8 mouse cellular contexts compared by ENCODE assay signal in the genomic region with DNA sequence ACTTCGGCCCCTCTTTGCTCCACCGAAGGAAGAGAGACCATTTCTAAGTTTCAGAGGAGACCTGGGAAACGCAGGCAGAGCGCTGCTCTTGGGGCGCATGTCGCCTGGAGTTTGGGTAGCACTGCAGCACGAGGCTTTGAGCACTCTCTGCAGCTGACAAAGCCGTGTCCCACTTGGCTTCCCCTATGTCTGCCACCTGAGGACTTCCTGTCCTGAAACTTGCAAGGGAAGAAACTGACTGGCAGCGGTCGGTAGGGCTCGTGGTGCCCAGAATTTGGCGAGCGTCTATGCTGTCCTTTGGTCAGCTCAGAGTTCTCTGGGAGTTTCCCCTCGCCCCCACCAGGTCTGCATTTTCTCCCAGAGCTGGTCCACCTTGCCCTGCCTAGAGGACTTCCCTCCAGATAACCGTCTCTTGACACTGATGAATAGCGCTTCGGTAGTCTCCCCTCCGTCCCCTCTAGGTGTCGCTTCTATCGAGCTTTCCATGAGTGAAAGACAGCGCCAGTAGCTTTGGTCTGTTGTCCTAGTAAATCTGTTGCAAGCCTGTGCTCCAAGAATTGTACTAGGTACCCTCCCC. TPM values are rescaled to one million over a fixed set of nuclear protein-coding genes. Genes with fewer than 3 reads are reported as not detected.
DNase-seq lines count a peak whose midpoint lies in the region; ATAC-seq and TF ChIP-seq lines count a peak whose summit lies in the region.

No protein-coding gene starts in this region.

- H3K9me3 ChIP-seq in ES-E14 (ENCODE audit: control insufficient read depth, insufficient read depth, low read depth, low read length) = no peaks in the 10 kb centered on the region
- no peaks in the 10 kb centered on the region for H3K9me3 ChIP-seq in midbrain, embryonic 15.5 days

- in situ Hi-C loops in ES-E14 (cut with MboI; ENCODE audit: low sequenced_read_pairs in 2 of 2, unreplicated experiment in 2 of 2) = no loop called here

- no peak overlapping the region; a peak in 1 of 4 replicates for H3K4me3 ChIP-seq in ES-E14 (ENCODE audit: insufficient read depth in 1 of 2, low read depth in 1 of 2, low read length in 2 of 2, poor library complexity in 1 of 2, severe bottlenecking in 1 of 2)
- peak overlapping the region; percentile 78 for H3K4me3 ChIP-seq in cerebellum, adult 2 months (replicated peaks; ENCODE audit: insufficient read depth, low read depth, low read length)
- H3K4me3 ChIP-seq in midbrain, embryonic 15.5 days = peak overlapping the region; percentile 62
- no peak overlapping the region for H3K4me3 ChIP-seq in thymus, adult 2 months (ENCODE audit: control insufficient read depth, insufficient read depth, low read length)

- H3K27ac ChIP-seq in ES-E14 (ENCODE audit: insufficient read depth, low read depth, low read length, poor library complexity, severe bottlenecking) = no peak overlapping the region
- H3K27ac ChIP-seq in cerebellum, adult 2 months (ENCODE audit: insufficient read depth, low read length) = no peak overlapping the region
- H3K27ac ChIP-seq in midbrain, embryonic 15.5 days = no peak overlapping the region
- no peak overlapping the region for H3K27ac ChIP-seq in thymus, adult 2 months (ENCODE audit: control insufficient read depth, insufficient read depth, low read length)

- H3K4me2 ChIP-seq in midbrain, embryonic 15.5 days = peak overlapping the region; percentile 95

- peak; percentile 49 for DNase-seq in ES-E14 (ENCODE audit: low read depth, low spot score)
- DNase-seq in cerebellum, adult 2 months = peak; percentile 72
- DNase-seq in induced T-regulatory cell, adult 2 months (ENCODE audit: low read depth) = peak; percentile 20
- peak; percentile 37 to 56 for DNase-seq in left cerebral cortex, postnatal 36 days (ENCODE audit: low spot score in 2 of 2)
- peak; percentile 36 for DNase-seq in thymus, adult 2 months
- no peak for DNase-seq in ovary, postnatal 10 days (ENCODE audit: low spot score)

- 3% methylated on average over 21 of the region's 21 CpGs for whole genome bisulfite sequencing in cerebellum, adult 2 months
- WGBS in midbrain, embryonic 15.5 days = 4% methylated on average over 21 of the region's 21 CpGs
- WGBS in thymus, adult 2 months = 3% methylated on average over 21 of the region's 21 CpGs

- no peak for TF ChIP-seq POLR2A in cerebellum, adult 2 months (IDR thresholded peaks at IDR 0.05; ENCODE audit: borderline replicate concordance, insufficient read depth, low read length)
- TF ChIP-seq POLR2A in thymus, adult 2 months (IDR thresholded peaks at IDR 0.05; ENCODE audit: control insufficient read depth, extremely low read depth, insufficient read depth, low read length, poor library complexity) = no peak

- intact Hi-C loops in left cerebral cortex, postnatal 36 days (cut with DNase I) = loop anchor here (2.0 to 10.0 kb wide), 3 partner anchors 243 to 489 kb away; no protein-coding TSS in a partner anchor

- peak; percentile 74 for ATAC-seq in frontal cortex, adult (ENCODE audit: low TSS enrichment)
- ATAC-seq in midbrain, embryonic 15.5 days (replicated peaks) = peak; percentile 72

- H3K4me1 ChIP-seq in ES-E14 (ENCODE audit: control insufficient read depth in 2 of 2, insufficient read depth in 2 of 2, low read length in 2 of 2, poor library complexity in 1 of 2) = no peaks in the 10 kb centered on the region
- H3K4me1 ChIP-seq in cerebellum, adult 2 months (ENCODE audit: control insufficient read depth, insufficient read depth, low read length) = no peaks in the 10 kb centered on the region; the same call in 1 of the 2 replicates
- peaks cover 16% of the 10 kb centered on the region for H3K4me1 ChIP-seq in midbrain, embryonic 15.5 days
- peaks cover 6% of the 10 kb centered on the region for H3K4me1 ChIP-seq in thymus, adult 2 months (replicated peaks; ENCODE audit: control insufficient read depth, insufficient read depth, low read length)

- no peak overlapping the region for H3K9ac ChIP-seq in ES-E14 (ENCODE audit: insufficient read depth, low read depth, low read length, poor library complexity, severe bottlenecking)
- peak overlapping the region; percentile 74; the same call in 1 of the 2 replicates for H3K9ac ChIP-seq in midbrain, embryonic 15.5 days

- no peaks in the 10 kb centered on the region for H3K36me3 ChIP-seq in ES-E14 (ENCODE audit: control insufficient read depth, insufficient read depth, low read length, poor library complexity, severe bottlenecking)
- H3K36me3 ChIP-seq in midbrain, embryonic 15.5 days (replicated peaks) = no peaks in the 10 kb centered on the region
- no peaks in the 10 kb centered on the region for H3K36me3 ChIP-seq in thymus, adult 2 months (ENCODE audit: control insufficient read depth, insufficient read depth, low read length)

- H3K27me3 ChIP-seq in cerebellum, adult 2 months (ENCODE audit: control insufficient read depth, insufficient read depth, low read length) = no peaks in the 10 kb centered on the region
- peaks cover 32% of the 10 kb centered on the region for H3K27me3 ChIP-seq in midbrain, embryonic 15.5 days (replicated peaks)
- H3K27me3 ChIP-seq in thymus, adult 2 months (ENCODE audit: control insufficient read depth, insufficient read depth, low read length) = peaks cover 15% of the 10 kb centered on the region; the same call in 1 of the 2 replicates

- peak; percentile 73 for TF ChIP-seq CTCF in cerebellum, adult 2 months (IDR thresholded peaks at IDR 0.05; ENCODE audit: borderline replicate concordance, insufficient read depth, low read depth, low read length)
- no peak for TF ChIP-seq CTCF in thymus, adult 2 months (IDR thresholded peaks at IDR 0.05; ENCODE audit: borderline replicate concordance, control insufficient read depth, extremely low read depth, insufficient read depth, low read length, poor library complexity)

TF ChIP-seq in ES-E14, 5 proteins besides CTCF, POLR2A, EP300 and RAD21:
- no peak for TF ChIP-seq HCFC1 (IDR thresholded peaks at IDR 0.05; ENCODE audit: borderline replicate concordance, insufficient read depth, low read length)
- TF ChIP-seq ZC3H11A (IDR thresholded peaks at IDR 0.05; ENCODE audit: borderline replicate concordance, low read depth, low read length) = peak; percentile 9; the same call in 1 of the 2 replicates

RNA-seq across cellular contexts. Expression of a gene that starts 1.3 kb away (rescaled TPM):
- total RNA-seq in ES-E14 (2012; rRNA removed) = 0.09 and 0.11 TPM in 2 replicates
- 4.1 and 5.2 TPM in 2 replicates for polyA plus RNA-seq in cerebellum, adult 2 months (2012; rRNA removed)
- total RNA-seq in left cerebral cortex, postnatal 36 days (2021) = 10 to 100 TPM; 35.6 to 46.5 TPM
- polyA plus RNA-seq in midbrain, embryonic 15.5 days (2015; fragmentation: Nextera tagmentation; extraction: Ambion mirVana) = 10.3 and 11.5 TPM in 2 replicates
- polyA plus RNA-seq in thymus, adult 2 months (2012; rRNA removed) = 0.18 TPM in 2 replicates

Comparison
In these comparisons a context has a peak if more than half of its experiments do, and no peak if none do; other contexts are left out.
1. H3K4me3 ChIP-seq: peak in cerebellum, adult 2 months (single experiment) and midbrain, embryonic 15.5 days (single experiment); none in ES-E14 (0 of 2) and thymus, adult 2 months (single experiment).